Mouse (Mus musculus): ENCODE measurements at regions not wholly inside any gene's neighbourhood (a gene's known extent, or its start where the extent isn't known, plus 50 kb on each side); places are given as distances from the start of the nearest gene placed in this dataset.
A peak's percentile ranks its signal among the peaks of the same experiment; 100 is the strongest.
"Not testable (repeated sequence)": the region's sequence is repeated elsewhere in the genome, so short reads cannot be mapped to it uniquely, and the experiment has no call there.

DNA sequence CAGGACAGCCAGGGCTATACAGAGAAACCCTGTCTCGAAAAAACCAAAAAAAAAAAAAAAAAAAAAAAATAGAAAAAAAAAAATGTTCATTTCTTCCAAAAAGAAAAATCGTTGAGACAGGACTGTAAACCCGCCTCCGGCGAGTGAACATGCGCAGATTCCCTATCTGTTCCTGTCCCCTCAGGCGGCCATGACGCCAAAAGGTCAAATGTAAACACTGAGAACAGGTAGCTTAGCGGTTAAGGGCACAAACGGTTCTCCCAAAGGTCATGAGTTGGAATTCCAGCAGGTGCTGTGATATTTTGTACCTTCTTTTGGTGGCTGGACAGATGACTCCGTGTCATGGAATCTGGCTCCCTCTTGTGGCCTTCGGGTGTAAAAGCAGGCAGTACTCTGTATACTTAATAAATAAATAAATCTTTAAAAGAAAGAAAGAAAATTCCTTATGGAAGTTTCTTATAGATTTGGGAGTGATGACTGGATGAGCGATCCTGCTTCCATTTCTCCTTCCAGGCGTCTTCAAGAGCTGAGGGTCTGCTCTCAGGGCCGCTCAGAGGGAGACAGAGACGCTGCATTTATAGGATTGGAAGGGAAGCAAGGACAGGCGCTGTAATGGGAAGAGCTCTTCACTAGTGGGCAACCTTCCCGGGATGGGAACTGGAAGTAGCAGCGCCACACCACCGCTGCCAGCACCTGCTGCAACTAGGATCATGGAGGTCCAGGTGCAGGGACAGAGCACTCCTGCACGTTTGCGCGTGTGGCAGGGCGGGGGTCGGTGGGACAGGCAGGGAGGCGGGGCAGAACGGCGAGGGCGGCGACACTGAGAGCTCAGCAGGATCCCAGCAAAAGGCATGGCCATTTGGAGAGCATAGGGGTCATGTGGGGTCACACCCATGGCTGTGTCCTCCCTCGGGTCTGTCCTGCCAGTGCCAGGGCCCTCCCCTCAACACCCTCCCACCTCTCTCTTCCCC is 189.2 kb upstream of the Gm10767 start:
- DNase-seq (ENCODE audit: low read depth), result peak; percentile 0

DNA sequence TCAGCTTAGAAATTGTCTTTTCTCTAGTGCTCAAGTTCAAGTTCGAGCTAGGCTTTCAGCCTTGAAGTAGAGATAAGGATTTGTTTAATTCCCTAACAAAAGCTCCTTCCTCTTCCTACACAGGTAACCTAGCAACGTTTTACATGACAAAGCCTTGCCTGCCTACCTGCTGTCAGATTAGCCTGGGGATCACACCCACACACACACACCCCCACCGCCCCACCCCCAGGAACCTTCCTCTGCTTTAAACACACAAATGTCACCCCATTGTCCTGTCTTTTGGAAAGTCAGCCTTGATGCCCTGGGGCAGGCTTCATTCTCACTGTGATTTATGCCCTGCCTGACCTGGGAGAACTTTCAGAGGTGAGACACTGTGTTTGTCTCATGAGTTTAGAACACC is 193.7 kb upstream of the Gm10767 start:
- not testable (repeated sequence) for DNase-seq (ENCODE audit: low read depth)

DNA sequence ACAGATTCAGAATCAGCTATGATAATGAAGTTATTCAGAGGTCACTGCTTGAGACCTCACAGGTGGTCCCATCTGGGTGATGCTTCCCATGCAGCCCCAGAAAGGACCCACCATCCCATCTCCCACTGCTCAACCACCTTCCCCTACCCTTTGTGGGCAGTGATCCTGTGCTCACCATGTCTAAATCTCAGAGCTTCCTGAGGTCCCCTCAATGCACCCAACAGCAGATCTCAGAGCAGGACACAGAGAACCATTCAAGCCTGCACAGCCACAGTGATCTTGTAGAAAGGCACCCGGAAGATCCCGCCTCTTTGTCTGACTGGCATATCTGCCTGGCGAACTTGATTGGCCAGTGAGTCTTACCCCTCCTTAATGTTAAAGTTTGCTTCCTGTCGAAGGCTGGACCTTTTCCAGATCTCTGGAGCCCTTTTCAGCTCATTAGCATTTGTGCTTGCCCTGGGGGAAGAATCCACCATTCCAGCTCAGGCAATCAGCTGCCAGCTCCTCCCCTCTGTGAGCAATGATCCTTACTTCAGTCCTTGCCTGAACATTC is 206.7 kb upstream of the Gm10767 start:
- not testable (repeated sequence) for DNase-seq (ENCODE audit: low read depth)

DNA sequence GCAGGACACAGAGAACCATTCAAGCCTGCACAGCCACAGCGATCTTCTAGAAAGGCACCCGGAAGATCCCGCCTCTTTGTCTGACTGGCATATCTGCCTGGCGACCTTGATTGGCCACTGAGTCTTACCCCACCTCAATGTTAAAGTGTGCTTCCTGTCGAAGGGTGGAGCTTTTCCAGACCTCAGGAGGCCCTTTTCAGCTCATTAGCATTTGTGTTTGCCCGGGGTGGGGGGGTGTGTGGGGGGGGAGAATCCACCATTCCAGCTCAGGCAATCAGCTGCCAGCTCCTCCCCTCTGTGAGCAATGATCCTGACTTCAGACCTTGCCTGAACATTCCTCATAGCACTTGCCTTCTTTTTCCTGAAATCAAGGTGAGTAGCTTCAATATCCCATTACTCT is 223.9 kb upstream of the Gm10767 start:
- not testable (repeated sequence) for DNase-seq (ENCODE audit: low read depth)

DNA sequence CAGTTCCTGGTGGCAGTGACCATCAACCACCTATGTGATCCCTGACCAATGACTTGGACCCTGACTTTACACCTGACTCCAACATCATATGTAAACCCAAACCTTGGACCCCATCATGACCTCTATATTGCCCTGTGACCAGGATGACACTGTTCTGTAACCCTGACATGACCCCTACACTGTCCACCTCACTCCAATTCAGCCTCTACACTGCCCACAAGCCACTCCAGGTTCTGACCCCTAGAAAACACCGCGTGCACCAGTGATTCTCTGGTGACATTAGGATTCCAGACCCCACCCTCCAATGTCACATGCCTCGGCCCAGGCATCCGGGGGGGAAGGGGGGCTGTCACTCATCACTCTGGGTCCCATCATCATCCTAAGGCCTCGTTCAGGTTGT is 201.3 kb upstream of the 2410141K09Rik start:
- DNase-seq (ENCODE audit: low read depth), result not testable (repeated sequence)

DNA sequence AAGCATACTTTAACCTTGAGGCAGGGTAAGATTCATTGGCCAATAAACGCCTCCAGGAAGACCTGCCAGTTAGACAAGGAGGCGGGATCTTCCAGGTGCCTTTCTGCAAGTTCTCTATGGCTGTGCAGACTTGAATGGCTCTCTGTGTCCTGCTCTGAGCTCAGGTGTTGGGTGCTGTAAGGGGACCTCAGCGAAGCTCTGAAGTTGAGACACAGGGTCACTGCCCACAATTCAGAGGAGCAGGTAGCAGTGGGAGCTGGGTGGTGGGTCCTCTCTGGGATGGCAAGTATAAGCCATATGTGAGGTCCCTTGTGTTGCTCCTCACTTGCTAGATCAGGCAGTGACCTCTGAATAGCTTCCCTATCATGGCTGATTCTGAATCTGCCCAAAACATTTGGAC is 184.8 kb upstream of the 2410141K09Rik start:
- DNase-seq (ENCODE audit: low read depth), result not testable (repeated sequence)

DNA sequence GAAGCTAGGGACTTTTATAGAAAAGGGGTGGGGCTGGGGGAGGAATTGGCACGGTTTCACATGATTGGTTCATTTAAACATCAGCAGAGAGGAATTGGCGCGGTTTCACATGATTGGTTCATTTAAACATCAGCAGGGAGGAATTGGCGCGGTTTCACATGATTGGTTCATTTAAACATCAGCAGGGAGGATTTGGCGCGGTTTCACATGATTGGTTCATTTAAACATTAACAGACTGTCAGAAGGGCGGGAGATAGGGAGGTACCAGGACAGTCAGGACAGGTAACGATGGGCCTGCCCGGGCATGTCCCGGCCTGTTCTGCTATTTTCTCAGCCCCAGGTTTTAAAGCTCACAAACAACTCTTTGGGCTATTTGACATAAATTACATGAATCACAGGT is 145.1 kb upstream of the 2410141K09Rik start:
- not testable (repeated sequence) for DNase-seq (ENCODE audit: low read depth)

DNA sequence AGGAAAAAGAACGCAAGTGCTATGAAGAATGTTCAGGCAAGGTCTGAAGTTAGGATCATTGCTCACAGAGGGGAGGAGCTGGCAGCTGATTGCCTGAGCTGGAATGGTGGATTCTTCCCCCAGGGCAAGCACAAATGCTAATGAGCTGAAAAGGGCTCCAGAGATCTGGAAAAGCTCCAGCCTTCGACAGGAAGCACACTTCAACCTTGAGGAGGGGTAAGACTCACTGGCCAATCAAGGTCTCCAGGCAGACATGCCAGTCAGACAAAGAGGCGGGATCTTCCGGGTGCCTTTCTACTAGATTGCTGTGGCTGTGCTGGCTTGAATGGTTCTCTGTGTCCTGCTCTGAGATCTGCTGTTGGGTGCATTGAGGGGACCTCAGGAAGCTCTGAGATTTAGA is 122.7 kb upstream of the 2410141K09Rik start:
- not testable (repeated sequence) for DNase-seq (ENCODE audit: low read depth)

DNA sequence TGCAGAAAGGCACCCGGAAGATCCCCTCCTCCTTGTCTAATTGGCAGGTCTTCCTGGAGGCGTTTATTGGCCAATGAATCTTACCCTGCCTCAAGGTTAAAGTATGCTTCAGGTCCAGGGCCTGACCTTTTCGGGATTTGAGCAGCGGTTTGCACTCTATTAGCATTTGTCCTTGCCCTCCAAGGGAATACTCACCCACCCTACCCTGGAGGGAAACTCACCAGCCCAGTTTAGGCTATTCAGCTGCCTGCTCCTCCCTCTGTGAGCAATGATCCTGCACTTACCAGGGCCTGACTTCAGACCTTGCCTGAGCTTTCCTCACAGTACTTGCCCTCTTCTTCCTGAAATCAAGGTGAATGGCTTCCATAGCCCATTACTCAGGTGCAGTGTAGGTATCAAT is 115.5 kb upstream of the 2410141K09Rik start:
- DNase-seq (ENCODE audit: low read depth), result not testable (repeated sequence)

DNA sequence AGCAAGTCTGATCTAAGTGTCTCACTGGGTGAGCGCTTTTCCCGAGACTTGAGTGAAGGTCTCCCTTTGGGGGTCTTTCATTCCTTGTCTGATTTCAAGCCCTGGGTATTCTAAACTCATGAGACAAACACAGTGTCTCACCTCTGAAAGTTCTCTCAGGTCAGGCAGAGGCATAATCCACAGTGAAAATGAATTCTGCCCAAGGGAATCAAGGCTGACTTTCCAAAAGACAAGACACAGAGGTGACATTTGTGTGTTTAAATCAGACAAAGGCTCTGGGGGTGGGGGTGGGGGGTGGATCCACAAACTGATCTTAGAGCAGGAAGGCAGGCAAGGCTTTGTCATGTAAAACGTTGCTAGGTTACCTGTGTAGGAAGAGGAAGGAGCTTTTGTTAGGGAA is 107.0 kb upstream of the 2410141K09Rik start:
- not testable (repeated sequence) for DNase-seq (ENCODE audit: low read depth)

DNA sequence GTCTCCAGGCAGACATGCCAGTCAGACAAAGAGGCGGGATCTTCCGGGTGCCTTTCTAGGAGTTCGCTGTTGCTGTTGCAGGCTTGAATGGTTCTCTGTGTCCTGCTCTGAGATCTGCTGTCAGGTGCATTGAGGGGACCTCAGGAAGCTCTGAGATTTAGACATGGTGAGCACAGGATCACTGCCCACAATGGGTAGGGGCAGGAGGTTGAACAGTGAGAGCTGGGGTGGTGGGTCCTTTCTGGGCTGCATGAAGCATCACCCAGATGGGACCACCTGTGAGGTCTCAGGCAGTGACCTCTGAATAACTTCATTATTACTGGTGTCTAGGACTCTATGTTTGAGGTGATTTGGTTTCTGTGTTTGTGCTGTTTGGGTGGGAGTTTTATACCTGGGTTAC is 78.7 kb upstream of the 2410141K09Rik start:
- DNase-seq (ENCODE audit: low read depth), result not testable (repeated sequence)
